Mouse (Mus musculus) layer of hippocampus, postnatal 25 days (tissue): ENCODE data around the gene Il4i1. TPM values are rescaled to one million over a fixed set of nuclear protein-coding genes. Genes with fewer than 3 reads are reported as not detected.
"Not testable (repeated sequence)": the region's sequence is repeated elsewhere in the genome, so short reads cannot be mapped to it uniquely, and the experiment has no call there.

ENCODE experiments used
- DNase-seq, 2 experiments: peaks; one replicate each; pipeline ENCODE4 v3.0.0; 2022; ENCODE audit warnings: mixed read lengths in 2 of 2, low spot score in 1 of 2; ENCODE audit errors: extremely low spot score in 1 of 2
- total RNA-seq, 2 experiments: library from RNA; stranded (reverse); gene quantifications; 2 replicates each; pipeline ENCODE4 v1.2.3; 2021

Il4i1 gene
- total RNA-seq, 2 experiments from 2014 or later = 1.4 to 2.4 TPM

DNA sequence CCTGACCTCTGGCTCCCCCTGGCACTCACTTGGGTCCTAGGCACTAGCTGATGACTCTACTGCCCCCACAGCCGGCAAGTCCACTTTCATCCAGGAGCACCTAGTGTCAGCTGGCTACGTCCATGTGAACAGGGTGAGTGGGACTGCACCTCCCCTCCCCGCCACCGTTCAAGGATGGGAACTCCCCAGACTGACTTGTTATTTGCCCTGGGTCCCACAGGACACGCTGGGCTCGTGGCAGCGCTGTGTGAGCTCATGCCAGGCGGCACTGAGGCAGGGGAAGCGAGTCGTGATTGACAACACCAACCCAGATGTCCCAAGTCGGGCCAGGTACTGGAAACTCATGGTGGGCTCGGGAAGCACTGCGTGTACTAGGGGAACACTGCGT, 45.2 kb downstream of the Il4i1 start:
- DNase-seq = no peak

DNA sequence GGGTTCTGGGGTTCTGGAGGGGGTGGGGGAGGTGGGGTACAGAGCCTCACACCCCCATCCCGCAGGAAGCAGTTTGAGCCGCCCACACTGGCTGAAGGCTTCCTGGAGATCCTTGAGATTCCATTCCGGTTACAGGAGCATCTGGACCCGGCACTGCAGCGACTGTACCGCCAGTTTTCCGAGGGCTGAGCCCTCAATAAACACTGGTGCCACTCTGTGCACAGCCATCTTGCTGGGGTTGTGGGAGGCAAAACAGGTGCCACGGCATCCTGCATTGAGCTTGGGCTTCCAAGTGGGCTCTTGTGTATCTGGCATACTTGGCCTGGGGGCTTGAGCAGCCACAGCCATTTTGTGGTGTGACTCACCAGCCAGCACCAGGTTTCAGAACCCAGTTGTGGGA, 46.2 kb downstream of the Il4i1 start:
- DNase-seq = no peak

DNA sequence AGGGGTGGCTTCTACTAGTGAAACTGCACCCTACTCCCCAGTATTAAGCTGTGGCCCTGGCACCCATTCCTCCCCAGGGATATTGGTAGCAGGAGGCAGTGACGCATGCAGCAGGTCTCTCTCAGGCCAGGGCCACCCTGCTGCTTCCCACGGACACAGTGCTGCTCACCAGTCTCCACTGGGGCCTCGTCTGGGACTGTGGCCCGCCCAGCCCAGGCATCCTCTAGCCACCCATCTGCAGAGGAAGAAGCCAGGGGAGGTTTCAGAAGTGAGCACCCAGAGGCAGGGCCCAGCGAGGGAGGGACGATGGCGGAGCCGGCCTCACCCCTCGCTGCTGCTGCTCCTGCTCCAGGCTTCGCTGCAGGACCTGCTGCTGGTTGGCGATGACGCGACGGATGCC, 47.0 kb downstream of the Il4i1 start:
- no peak for DNase-seq

DNA sequence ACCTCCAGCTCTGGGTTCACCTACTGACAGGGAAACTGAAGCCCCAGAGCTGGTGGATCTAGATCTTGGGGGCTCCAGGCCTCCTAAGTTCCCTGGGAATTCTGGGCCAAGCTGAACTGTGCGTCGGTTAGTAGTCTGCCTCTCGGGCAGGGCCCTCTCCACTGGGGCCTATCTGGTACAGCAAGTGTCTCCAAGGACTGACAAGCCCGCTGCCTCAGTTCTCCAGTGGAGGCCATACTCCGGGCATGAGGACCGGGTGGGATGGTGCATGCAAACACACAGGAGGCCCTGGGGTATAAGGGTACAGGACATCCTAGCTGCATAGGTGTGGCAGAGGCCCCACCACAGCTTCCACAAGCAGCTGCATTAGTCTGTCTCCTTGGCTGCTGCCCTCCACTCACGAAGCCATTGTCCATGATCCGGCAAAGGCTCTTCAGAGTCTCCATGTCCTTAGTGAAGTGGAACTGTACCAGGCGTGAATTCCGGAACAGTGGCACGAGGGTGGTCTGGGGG, 47.9 kb downstream of the Il4i1 start:
- no peak for DNase-seq

DNA sequence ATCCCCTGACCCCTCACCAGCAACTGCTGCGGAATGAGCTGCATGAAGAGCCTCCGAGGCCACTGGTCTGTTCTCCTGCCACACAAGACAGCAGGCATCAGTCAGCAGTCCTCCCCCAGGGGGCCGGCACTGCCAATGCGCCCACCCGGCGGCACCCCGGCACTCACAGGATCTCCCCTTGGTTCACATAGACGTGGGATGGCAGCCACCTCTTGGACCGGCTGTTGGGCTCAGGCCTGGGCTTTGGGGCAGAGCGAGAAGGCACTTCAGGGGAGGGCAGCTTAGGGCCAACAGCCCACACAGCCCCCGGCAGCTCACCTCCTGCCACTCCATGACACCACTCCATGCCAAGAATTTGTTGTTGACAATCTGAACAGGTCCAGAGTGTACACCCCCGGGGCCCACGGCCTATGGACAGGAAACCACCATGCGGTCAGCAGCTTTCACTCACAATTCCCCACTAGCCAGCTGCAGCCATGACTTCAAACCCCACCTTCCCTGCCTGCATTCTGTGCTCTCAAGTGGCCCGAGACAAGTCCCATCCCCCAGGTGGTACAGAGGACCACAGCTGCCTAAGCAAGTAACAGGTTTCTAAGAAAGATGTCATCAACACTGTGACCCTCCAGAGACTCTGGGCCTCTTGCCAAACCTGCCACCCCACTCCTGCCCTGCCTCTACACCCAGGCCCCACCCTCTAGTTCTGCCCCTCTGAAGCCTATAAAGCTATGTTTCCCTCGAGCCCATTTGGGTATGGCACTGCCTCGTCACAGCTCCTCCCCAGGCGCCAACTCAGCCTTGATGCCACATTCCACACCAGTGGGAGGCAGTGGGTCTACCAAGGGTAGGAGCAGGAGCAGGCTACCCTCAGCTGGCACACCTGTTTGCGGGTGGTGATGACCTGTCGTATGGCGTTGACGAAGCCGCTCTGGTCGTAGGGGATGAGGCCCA, 48.7 kb downstream of the Il4i1 start:
- no peak for DNase-seq

DNA sequence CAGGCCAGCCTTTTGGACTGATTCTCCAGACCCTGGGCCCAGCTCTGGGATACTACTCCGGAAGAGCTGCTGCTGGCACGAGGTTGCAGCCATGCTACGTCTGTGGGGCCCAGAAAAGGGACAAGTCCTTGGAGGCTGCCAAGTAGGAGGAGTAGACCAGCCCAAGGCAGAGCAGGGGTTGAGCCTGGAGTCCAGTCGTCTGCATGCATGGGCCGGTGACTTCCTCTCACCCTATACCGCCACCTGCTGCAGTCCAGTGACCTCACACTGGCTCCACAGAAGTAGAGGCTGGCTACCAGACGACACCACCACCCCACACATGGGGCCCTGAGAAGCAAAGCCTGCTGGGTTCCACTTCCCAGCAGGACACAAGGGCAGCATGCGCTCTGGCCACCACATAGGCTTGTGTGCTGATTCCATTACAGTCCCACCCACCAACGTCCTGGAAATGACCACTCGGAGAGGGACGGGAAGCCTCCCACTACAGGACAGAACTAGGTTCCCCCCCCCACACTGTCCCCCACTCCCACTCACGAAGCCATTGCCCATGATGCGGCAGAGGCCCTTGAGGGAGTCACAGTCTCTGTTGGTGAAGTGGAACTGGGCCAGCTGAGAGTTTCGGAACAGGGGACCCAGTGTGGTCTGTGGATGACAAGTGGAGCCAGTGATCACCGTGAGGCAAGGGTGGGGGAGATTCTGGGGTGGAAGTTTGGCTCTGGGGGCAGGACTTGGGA, 50.3 kb downstream of the Il4i1 start:
- DNase-seq = no peak

DNA sequence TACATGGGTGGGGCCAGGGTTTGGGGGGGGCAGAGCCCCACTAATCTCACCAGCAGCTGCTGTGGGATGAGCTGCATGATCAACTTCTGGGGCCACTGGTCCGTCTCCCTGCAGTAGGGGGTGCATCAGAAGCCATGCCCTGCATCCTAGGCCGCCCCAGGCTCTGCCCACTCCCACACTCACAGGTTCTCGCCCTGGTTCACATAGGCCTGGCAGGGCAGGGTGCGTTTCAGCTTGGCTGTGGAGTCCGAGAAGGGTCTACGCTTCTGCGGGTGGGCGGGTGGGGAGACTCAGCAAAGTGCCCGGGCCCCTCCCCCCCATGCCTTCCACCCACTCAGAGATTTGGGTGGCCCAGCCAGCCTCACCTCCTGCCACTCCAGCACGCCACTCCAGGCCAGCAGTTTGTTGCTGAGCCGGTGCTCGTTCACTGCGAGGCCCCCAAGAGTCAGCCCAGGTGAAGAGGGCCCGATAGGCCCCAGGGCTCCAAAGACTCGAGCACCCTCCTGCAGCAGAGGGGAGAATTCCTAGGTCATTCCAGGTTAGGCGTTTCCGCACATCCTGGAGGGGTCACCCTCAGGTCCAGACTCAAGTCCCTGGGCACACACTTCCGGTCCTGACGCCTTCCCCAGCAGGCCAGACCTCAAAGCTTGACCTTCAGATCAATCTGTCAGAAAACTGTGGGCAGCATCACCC, 51.0 kb downstream of the Il4i1 start:
- DNase-seq = no peak

DNA sequence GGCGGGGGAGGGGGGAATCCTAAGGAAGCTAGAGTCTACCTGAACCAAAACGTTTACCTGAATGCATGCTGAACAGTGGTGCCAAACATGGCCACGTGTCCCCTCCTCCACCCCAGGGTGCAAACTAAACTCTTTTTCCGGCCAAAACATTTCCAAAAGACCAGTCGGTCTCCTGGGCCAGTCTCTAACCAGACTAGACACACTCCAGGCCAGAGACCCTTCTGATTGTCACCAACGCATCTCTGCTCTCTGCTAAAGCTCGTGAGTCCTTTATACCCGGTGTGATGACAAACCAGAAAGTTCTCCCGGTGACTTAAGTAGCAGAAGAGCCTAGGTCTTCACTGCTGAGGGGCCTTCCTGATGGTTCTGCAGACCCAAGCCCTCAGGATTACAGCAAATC, 51.6 kb downstream of the Il4i1 start:
- DNase-seq = no peak

DNA sequence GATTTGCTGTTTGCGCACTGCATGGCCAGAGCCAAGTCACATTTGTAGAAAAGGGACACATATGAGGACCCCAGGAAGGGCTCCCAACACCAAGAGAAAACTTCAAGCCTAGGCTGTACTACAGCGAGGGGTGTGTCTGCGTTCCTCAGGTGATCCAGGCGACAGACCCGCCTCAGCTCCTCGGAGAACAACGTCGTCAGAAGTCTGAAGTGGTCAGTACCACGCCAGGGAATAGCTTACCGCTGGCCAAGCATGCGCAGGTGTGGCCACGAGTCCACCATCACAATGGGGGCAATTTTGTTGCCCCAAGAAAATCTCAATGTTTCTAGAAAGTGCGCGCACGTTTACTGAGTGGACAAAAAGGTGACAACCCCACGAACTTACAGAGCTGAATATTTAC, 52.3 kb downstream of the Il4i1 start:
- no peak for DNase-seq

DNA sequence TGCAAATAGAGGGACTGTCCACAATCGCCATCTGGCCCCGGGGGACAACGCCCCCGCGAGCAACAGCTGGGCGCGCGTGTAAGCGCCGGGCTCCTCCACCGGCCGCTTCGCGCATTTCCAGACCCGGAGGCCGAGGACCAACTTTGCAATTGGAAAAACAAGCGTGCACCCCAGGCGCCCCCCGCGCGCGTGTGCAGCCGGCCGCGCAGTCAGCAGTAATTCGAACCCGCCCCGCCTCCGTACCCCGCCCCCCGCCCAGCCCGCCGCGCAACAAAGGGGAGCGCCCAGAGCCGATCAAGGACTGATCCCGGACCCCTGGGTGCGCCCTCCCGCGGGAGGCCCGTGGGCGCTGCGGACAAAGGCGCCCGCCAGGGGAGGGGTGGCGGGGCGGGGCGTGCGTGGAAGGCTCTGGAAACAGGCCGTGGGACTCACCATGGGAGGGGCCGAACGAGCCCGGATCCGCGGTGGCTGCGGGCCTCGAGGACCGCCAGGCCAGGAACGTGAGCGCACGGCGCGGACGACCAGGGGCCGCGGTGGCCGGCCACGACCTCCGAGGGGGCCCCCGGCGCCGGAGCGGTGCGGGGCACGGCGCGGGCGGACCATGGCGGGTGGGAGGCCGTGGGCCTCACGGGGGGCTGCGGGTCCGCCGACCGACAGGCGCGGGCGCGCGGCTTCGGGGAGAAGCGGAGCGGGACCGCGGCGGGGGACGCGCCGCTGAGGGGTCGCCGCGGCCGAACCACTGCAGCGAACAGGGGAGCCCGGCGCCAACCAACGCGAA, 52.9 kb downstream of the Il4i1 start:
- no peak for DNase-seq

DNA sequence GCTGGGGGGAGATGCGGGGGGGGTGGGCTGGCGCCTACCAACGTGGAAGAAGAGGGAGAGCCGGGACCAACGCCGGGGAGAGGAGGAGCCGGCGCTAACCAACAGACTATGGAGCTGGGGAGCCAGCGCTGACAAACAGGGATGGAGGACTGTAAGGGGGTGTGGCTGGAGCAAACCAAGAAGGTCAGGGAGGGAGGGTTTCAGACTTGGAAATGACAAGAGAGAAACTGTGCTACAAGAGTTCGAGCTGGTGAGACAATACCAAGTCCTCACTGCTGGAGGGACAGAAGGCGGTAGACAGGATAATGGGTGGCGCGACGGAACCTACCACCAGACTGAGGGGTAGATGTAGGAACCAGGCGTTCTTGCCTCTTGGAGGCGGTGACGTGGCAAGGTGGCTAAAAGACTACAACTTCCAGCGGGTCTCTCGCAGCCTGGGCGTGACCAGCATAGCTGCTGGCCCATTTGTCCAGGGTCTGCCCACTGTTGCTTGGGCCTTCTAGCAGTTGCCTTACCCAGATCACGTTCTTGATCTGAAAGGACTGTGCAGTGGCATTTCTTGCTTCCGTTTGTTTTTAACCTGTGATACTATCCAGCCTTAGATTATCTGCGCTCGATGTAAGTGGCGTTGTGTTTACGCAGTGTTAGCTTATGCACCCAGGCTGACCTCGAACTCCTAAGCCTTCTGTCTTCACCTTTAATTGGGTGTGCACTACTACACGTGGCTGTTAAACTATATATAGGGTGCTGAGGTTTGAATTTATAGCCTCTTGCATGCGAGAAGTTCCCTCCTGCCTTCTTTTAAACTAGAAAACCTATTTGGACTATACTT, 53.7 kb downstream of the Il4i1 start, which contains the start of gene Ptov1:
Ptov1 (minus strand) TSS at position 92 of the 832 bp plus-strand sequence.
- peak; percentile 81 for DNase-seq

DNA sequence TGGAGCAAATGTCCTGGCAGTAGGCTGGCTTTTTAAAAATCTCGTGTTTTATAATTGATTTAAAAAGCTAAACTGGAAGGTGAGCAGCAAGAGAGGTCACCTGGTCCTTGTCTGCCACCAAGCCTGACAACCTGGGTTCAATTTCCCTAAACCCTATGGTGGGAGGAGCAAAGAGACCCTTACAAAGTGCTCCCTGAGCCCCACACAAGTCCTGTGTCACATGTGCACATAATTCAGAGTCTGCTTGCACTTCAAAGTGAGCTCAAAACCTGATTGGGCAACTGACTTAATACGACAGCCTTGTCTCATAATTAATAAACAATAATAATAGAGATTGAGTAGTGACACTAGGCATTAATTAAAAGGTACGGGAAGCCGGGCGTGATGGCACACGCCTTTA, 54.4 kb downstream of the Il4i1 start:
- no peak for DNase-seq

DNA sequence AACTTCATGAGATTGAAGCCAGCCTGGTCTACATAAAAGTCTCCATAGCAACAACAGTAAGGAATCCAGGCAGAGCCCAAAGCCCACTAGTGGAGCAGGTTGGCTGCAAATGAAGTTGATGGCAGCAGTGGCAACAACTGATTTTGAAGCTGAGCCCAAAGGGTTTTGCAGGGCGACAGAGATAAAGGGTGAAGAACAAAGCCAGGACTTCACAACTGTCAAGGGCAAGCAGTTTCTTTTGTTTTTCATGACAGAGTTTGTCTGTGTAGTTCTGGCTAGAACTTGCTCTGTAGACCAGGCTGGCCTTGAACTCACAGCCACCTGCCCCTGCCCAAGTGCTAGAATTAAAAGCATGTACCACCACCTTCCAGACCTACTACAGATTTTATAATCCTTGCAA, 55.0 kb downstream of the Il4i1 start:
- DNase-seq = no peak

DNA sequence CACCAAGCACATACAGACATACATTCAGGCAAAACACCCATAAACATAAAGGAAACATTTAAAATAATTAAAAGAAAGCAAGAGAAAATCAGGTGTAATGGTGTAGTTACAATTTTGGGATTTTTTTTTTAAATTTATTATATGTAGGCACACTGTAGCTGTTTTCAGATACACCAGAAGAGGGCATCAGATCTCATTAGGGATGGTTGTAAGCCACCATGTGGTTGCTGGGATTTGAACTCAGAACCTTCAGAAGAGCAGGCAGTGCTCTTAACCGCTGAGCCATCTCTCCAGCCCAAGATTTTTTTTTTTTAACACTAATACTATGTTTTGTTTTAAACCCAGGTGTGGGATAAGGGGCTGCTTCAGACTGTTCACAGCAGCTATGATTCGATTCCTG, 55.6 kb downstream of the Il4i1 start:
- DNase-seq = not testable (repeated sequence)

DNA sequence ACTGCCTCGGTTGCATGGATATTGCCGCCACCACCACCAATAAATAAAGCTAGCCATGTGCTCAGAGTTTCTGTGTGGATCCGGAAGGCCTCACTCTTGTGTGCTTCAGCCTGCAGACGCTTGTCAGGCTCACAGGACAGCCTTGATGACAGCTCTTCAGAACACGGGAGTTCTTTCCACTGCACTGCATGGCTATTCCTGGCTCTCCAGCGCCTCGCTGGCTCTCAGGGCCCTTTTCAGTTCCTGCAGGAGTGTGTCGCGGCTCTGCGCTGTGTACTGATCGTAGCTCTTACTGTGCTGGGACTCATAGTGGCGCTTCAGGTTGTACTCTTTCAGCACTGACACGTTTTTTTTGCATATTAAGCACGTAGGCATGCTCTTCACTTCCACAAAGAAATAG, 61.6 kb downstream of the Il4i1 start:
- no peak for DNase-seq

DNA sequence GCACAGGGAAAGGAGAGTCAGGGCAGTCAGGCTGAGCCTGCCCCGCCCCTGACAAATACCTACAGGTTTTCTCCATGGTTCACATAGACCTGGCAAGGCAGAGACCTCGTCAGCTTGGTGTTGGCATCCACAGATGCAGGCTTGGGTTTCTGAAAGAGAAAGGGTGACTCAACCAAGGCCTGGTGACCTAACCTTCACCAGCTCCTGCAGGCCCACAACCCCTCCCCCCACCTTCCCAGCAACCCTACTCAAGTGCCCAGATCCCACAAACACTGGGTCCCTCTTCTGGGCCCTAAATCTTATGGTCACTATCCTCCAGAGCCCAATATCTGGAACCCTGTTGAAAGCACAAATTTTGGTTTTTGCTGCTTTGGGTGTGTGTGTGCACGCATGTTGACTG, 66.8 kb downstream of the Il4i1 start:
- DNase-seq = no peak

DNA sequence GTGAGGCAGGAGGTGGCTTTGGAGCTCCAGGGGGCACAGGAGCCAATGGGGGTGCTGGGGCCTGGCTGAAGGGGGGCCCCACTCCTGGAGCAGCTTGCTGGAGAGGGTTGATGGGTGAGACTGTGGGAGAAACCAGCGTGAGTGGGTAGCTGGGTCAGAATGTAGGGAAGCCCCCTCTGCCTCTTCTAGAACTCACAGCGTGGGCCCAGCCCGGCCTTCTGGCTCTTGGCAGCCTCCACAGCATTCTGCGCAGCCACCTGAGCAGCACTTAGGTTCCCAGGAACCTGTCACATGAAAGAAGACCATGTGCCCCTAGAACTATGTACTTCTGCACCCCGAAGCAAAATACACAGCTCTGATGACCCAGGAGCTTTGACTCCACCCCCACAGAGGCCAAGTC, 68.5 kb downstream of the Il4i1 start:
- no peak for DNase-seq

DNA sequence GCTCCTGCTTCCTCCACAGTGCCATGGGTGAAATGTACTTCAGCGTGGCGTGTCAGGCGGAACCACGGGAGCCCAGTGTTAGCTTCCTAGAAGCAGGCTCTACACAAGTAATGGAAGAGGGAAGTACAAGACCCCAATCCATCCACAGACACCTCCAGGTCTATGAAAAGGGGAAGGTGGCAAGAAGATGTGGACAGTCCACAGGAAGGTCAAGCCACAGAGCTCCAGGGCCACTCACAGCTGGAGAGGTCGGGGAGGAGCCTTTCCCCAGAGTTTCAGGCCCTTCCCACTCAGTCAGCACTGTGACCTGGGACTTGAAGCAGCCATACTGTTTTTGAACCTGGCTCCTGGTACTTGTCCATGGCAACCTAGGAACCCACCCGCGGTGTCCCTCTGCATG, 70.8 kb downstream of the Il4i1 start:
- no peak for DNase-seq
